Mouse (Mus musculus): ENCODE data around the gene Hamp2. TPM values are rescaled to one million over a fixed set of nuclear protein-coding genes. Genes with fewer than 3 reads are reported as not detected.

Hamp2 gene
- polyA plus RNA-seq, 2 experiments, result 0.55 TPM; not detected in 1

DNA sequence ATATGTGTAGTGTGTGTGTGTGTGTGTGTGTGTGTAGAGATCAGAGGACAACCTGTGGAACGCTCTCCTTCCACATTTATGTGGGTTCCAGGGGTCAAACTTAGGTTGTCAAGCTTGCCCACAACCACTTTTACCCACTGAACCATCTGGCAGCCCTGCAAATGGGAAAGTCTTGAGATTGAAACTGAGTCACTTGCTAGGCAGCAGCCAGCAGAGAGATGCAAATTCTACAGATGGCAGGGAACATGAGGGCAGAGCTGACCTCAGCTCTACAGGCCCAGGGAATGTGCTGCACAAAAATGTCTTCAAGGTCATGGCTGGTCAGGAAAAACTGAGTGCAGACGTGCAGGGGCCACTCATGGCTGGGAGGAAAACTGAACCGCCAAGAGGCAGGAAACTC is 43.1 kb downstream of the Hamp2 start:
- DNase-seq (ENCODE audit: low spot score) (no peak), ATAC-seq (ENCODE audit: low FRiP score, low read depth) (no peak)
- Histone ChIP-seq H3K9ac (ENCODE audit: low read depth, low read length, severe bottlenecking) (no peak overlapping the region), H3K4me2 (replicated peaks; ENCODE audit: low read depth, low read length, severe bottlenecking) (no peak overlapping the region), H3K36me3 (ENCODE audit: control insufficient read depth, insufficient read depth, low read length) (no peaks in the 10 kb centered on the region), H3K27me3 (ENCODE audit: control insufficient read depth, insufficient read depth, low read length) (no peaks in the 10 kb centered on the region), H3K4me1 (ENCODE audit: control insufficient read depth, insufficient read depth, low read length) (no peaks in the 10 kb centered on the region), H3K4me3 (replicated peaks; ENCODE audit: low read length) (no peak overlapping the region), H3K9me3 (ENCODE audit: control insufficient read depth, low read length) (no peaks in the 10 kb centered on the region), H3K27ac (replicated peaks; ENCODE audit: low read depth, low read length) (no peak overlapping the region)
- WGBS, result 82% methylated on average over 3 of the region's 3 CpGs
- no peak for TF ChIP-seq POLR2A (IDR thresholded peaks at IDR 0.05; ENCODE audit: borderline replicate concordance, extremely low read depth, insufficient read depth, insufficient read length)

GRCm38 (mm10) chr7:30880176-30880575 is 44.3 kb downstream of the Hamp2 start, which contains the start of gene Cd22:
Gene Cd22 (minus strand): TSS chr7:30880342.
- no peaks in the 10 kb centered on the region for H3K27me3 ChIP-seq (ENCODE audit: control insufficient read depth, insufficient read depth, low read length)
- no peak within 1 kb of the TSS for H3K9ac ChIP-seq (ENCODE audit: low read depth, low read length, severe bottlenecking)
- H3K4me3 ChIP-seq (replicated peaks; ENCODE audit: low read length), result no peak within 1 kb of the TSS
- H3K9me3 ChIP-seq (ENCODE audit: control insufficient read depth, low read length), result no peaks in the 10 kb centered on the region
- DNase-seq (ENCODE audit: low spot score) (no peak), ATAC-seq (ENCODE audit: low FRiP score, low read depth) (no peak)
- no peak within 1 kb of the TSS for H3K4me2 ChIP-seq (replicated peaks; ENCODE audit: low read depth, low read length, severe bottlenecking)
- H3K27ac ChIP-seq (replicated peaks; ENCODE audit: low read depth, low read length), result no peak within 1 kb of the TSS
- H3K4me1 ChIP-seq (ENCODE audit: control insufficient read depth, insufficient read depth, low read length), result no peaks in the 10 kb centered on the region
- H3K36me3 ChIP-seq (ENCODE audit: control insufficient read depth, insufficient read depth, low read length), result no peaks in the 10 kb centered on the region
- WGBS, result 62% methylated on average over 7 of the region's 7 CpGs
- TF ChIP-seq POLR2A (IDR thresholded peaks at IDR 0.05; ENCODE audit: borderline replicate concordance, extremely low read depth, insufficient read depth, insufficient read length), result no peak

DNA sequence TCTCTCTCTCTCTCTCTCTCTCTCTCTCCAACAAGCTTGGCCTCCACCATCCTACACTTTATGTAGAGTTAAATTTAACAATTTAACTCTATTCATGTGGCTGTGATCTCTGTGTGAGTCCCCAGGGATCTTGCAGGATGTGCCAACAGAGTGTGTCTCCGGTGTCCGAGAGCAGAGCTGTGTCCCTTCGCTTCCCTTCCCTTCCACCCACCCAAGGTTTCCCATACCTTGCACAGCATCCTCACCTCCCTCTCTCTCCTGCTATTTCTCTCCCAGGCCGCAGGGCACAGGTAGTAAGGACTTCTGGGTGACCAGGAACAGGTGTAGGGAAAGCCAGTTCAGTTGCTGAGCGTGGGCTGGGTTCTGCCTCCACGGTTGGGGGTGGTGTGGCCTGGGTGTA is 45.5 kb downstream of the Hamp2 start:
- Histone ChIP-seq H3K27ac (replicated peaks; ENCODE audit: low read depth, low read length) (no peak overlapping the region), H3K4me2 (replicated peaks; ENCODE audit: low read depth, low read length, severe bottlenecking) (no peak overlapping the region), H3K36me3 (ENCODE audit: control insufficient read depth, insufficient read depth, low read length) (no peaks in the 10 kb centered on the region), H3K4me1 (ENCODE audit: control insufficient read depth, insufficient read depth, low read length) (no peaks in the 10 kb centered on the region), H3K9ac (ENCODE audit: low read depth, low read length, severe bottlenecking) (no peak overlapping the region), H3K4me3 (replicated peaks; ENCODE audit: low read length) (no peak overlapping the region), H3K9me3 (ENCODE audit: control insufficient read depth, low read length) (no peaks in the 10 kb centered on the region), H3K27me3 (ENCODE audit: control insufficient read depth, insufficient read depth, low read length) (no peaks in the 10 kb centered on the region)
- WGBS, result 68% methylated on average over 6 of the region's 6 CpGs
- ATAC-seq (ENCODE audit: low FRiP score, low read depth), result no peak
- DNase-seq (ENCODE audit: low spot score), result no peak
- no peak for TF ChIP-seq POLR2A (IDR thresholded peaks at IDR 0.05; ENCODE audit: borderline replicate concordance, extremely low read depth, insufficient read depth, insufficient read length)

GRCm38 (mm10) chr7:30873083-30873482 is 51.4 kb downstream of the Hamp2 start:
- Histone ChIP-seq H3K9ac (ENCODE audit: low read depth, low read length, severe bottlenecking) (no peak overlapping the region), H3K4me2 (replicated peaks; ENCODE audit: low read depth, low read length, severe bottlenecking) (peak overlapping the region; percentile 29; the same call in 1 of the 2 replicates), H3K27me3 (ENCODE audit: control insufficient read depth, insufficient read depth, low read length) (no peaks in the 10 kb centered on the region), H3K4me3 (replicated peaks; ENCODE audit: low read length) (no peak overlapping the region), H3K9me3 (ENCODE audit: control insufficient read depth, low read length) (no peaks in the 10 kb centered on the region), H3K4me1 (ENCODE audit: control insufficient read depth, insufficient read depth, low read length) (no peaks in the 10 kb centered on the region), H3K27ac (replicated peaks; ENCODE audit: low read depth, low read length) (no peak overlapping the region), H3K36me3 (ENCODE audit: control insufficient read depth, insufficient read depth, low read length) (no peaks in the 10 kb centered on the region)
- DNase-seq (ENCODE audit: low spot score) (peak; percentile 30), ATAC-seq (ENCODE audit: low FRiP score, low read depth) (no peak)
- whole genome bisulfite sequencing, result 29% methylated on average over 15 of the region's 15 CpGs
- no peak for TF ChIP-seq POLR2A (IDR thresholded peaks at IDR 0.05; ENCODE audit: borderline replicate concordance, extremely low read depth, insufficient read depth, insufficient read length)

Other genes with a start within 250 kb of the Hamp2 start
- 0.44 TPM in 1 of 2 replicates, not detected in the other for gene 2200002J24Rik, start 225.8 kb downstream of the Hamp2 start, polyA plus RNA-seq (2012; rRNA removed)
- 0.51 TPM in 1 of 2 replicates, not detected in the other for gene 2200002J24Rik, start 225.8 kb downstream of the Hamp2 start, polyA plus RNA-seq (2014; fragmentation: Nextera tagmentation; extraction: Ambion mirVana)
- gene Atp4a, start 212.5 kb downstream of the Hamp2 start, polyA plus RNA-seq (2012; rRNA removed), result 0.89 and 1.0 TPM in 2 replicates
- 0.30 and 0.48 TPM in 2 replicates for gene Atp4a, start 212.5 kb downstream of the Hamp2 start, polyA plus RNA-seq (2014; fragmentation: Nextera tagmentation; extraction: Ambion mirVana)
- 178 and 233 TPM in 2 replicates for gene Tmem147, start 195.1 kb downstream of the Hamp2 start, polyA plus RNA-seq (2012; rRNA removed)
- gene Tmem147, start 195.1 kb downstream of the Hamp2 start, polyA plus RNA-seq (2014; fragmentation: Nextera tagmentation; extraction: Ambion mirVana), result 221 and 231 TPM in 2 replicates
- gene Gapdhs, start 181.0 kb downstream of the Hamp2 start, polyA plus RNA-seq (2012; rRNA removed), result not detected in 2 replicates
- gene Gapdhs, start 181.0 kb downstream of the Hamp2 start, polyA plus RNA-seq (2014; fragmentation: Nextera tagmentation; extraction: Ambion mirVana), result 0.75 TPM in 1 of 2 replicates, not detected in the other
- gene Sbsn, start 173.2 kb downstream of the Hamp2 start, polyA plus RNA-seq (2012; rRNA removed), result 15.1 and 28.4 TPM in 2 replicates
- gene Sbsn, start 173.2 kb downstream of the Hamp2 start, polyA plus RNA-seq (2014; fragmentation: Nextera tagmentation; extraction: Ambion mirVana), result 21.3 and 38.7 TPM in 2 replicates
- 124 and 151 TPM in 2 replicates for gene Dmkn, start 160.9 kb downstream of the Hamp2 start, polyA plus RNA-seq (2012; rRNA removed)
- gene Dmkn, start 160.9 kb downstream of the Hamp2 start, polyA plus RNA-seq (2014; fragmentation: Nextera tagmentation; extraction: Ambion mirVana), result 168 and 289 TPM in 2 replicates
- gene Krtdap, start 136.8 kb downstream of the Hamp2 start, polyA plus RNA-seq (2012; rRNA removed), result 290 and 318 TPM in 2 replicates
- gene Krtdap, start 136.8 kb downstream of the Hamp2 start, polyA plus RNA-seq (2014; fragmentation: Nextera tagmentation; extraction: Ambion mirVana), result 833 and 1,442 TPM in 2 replicates
- gene Ffar2, start 100.9 kb downstream of the Hamp2 start, polyA plus RNA-seq (2012; rRNA removed), result 0.12 and 0.18 TPM in 2 replicates
- gene Ffar2, start 100.9 kb downstream of the Hamp2 start, polyA plus RNA-seq (2014; fragmentation: Nextera tagmentation; extraction: Ambion mirVana), result 0.44 TPM in 1 of 2 replicates, not detected in the other
- gene Ffar3, start 68.5 kb downstream of the Hamp2 start, polyA plus RNA-seq (2012; rRNA removed), result not detected in 2 replicates
- gene Ffar3, start 68.5 kb downstream of the Hamp2 start, polyA plus RNA-seq (2014; fragmentation: Nextera tagmentation; extraction: Ambion mirVana), result not detected in 2 replicates
- 0.01 and 0.03 TPM in 2 replicates for gene Ffar1, start 63.1 kb downstream of the Hamp2 start, polyA plus RNA-seq (2012; rRNA removed)
- gene Ffar1, start 63.1 kb downstream of the Hamp2 start, polyA plus RNA-seq (2014; fragmentation: Nextera tagmentation; extraction: Ambion mirVana), result not detected in 2 replicates
- 0.09 and 0.11 TPM in 2 replicates for gene Cd22, start 44.3 kb downstream of the Hamp2 start, polyA plus RNA-seq (2012; rRNA removed)
- 0.10 TPM in 1 of 2 replicates, not detected in the other for gene Cd22, start 44.3 kb downstream of the Hamp2 start, polyA plus RNA-seq (2014; fragmentation: Nextera tagmentation; extraction: Ambion mirVana)
- 1.2 and 2.4 TPM in 2 replicates for gene Mag, start 9.8 kb downstream of the Hamp2 start, polyA plus RNA-seq (2012; rRNA removed)
- gene Mag, start 9.8 kb downstream of the Hamp2 start, polyA plus RNA-seq (2014; fragmentation: Nextera tagmentation; extraction: Ambion mirVana), result 0.35 and 1.2 TPM in 2 replicates
- gene Hamp, start 19.4 kb upstream of the Hamp2 start, polyA plus RNA-seq (2012; rRNA removed), result 0.23 TPM in 1 of 2 replicates, not detected in the other
- not detected in 2 replicates for gene Hamp, start 19.4 kb upstream of the Hamp2 start, polyA plus RNA-seq (2014; fragmentation: Nextera tagmentation; extraction: Ambion mirVana)
- 150 and 169 TPM in 2 replicates for gene Usf2, start 32.1 kb upstream of the Hamp2 start, polyA plus RNA-seq (2012; rRNA removed)
- gene Usf2, start 32.1 kb upstream of the Hamp2 start, polyA plus RNA-seq (2014; fragmentation: Nextera tagmentation; extraction: Ambion mirVana), result 24.0 and 24.5 TPM in 2 replicates
- gene Lsr, start 48.8 kb upstream of the Hamp2 start, polyA plus RNA-seq (2012; rRNA removed), result 24.3 and 32.3 TPM in 2 replicates
- 29.4 and 29.9 TPM in 2 replicates for gene Lsr, start 48.8 kb upstream of the Hamp2 start, polyA plus RNA-seq (2014; fragmentation: Nextera tagmentation; extraction: Ambion mirVana)
- gene Fam187b, start 49.1 kb upstream of the Hamp2 start, polyA plus RNA-seq (2012; rRNA removed), result 1.4 TPM in 2 replicates
- gene Fam187b, start 49.1 kb upstream of the Hamp2 start, polyA plus RNA-seq (2014; fragmentation: Nextera tagmentation; extraction: Ambion mirVana), result 1.1 and 1.4 TPM in 2 replicates
- 17.4 and 20.5 TPM in 2 replicates for gene Fxyd5, start 117.8 kb upstream of the Hamp2 start, polyA plus RNA-seq (2012; rRNA removed)
- 28.8 and 31.3 TPM in 2 replicates for gene Fxyd5, start 117.8 kb upstream of the Hamp2 start, polyA plus RNA-seq (2014; fragmentation: Nextera tagmentation; extraction: Ambion mirVana)
- gene Fxyd7, start 126.8 kb upstream of the Hamp2 start, polyA plus RNA-seq (2012; rRNA removed), result 14.9 and 19.3 TPM in 2 replicates
- 15.3 and 16.2 TPM in 2 replicates for gene Fxyd7, start 126.8 kb upstream of the Hamp2 start, polyA plus RNA-seq (2014; fragmentation: Nextera tagmentation; extraction: Ambion mirVana)
- gene Fxyd1, start 132.5 kb upstream of the Hamp2 start, polyA plus RNA-seq (2012; rRNA removed), result 92.6 and 103 TPM in 2 replicates
- gene Fxyd1, start 132.5 kb upstream of the Hamp2 start, polyA plus RNA-seq (2014; fragmentation: Nextera tagmentation; extraction: Ambion mirVana), result 95.6 and 101 TPM in 2 replicates
- 2.0 and 2.8 TPM in 2 replicates for gene Lgi4, start 134.7 kb upstream of the Hamp2 start, polyA plus RNA-seq (2012; rRNA removed)
- 0.39 and 1.1 TPM in 2 replicates for gene Lgi4, start 134.7 kb upstream of the Hamp2 start, polyA plus RNA-seq (2014; fragmentation: Nextera tagmentation; extraction: Ambion mirVana)
- 39.8 and 45.9 TPM in 2 replicates for gene Fxyd3, start 152.0 kb upstream of the Hamp2 start, polyA plus RNA-seq (2012; rRNA removed)
- 68.9 and 79.5 TPM in 2 replicates for gene Fxyd3, start 152.0 kb upstream of the Hamp2 start, polyA plus RNA-seq (2014; fragmentation: Nextera tagmentation; extraction: Ambion mirVana)
- 5.5 and 6.6 TPM in 2 replicates for gene Hpn, start 190.6 kb upstream of the Hamp2 start, polyA plus RNA-seq (2012; rRNA removed)
- gene Hpn, start 190.6 kb upstream of the Hamp2 start, polyA plus RNA-seq (2014; fragmentation: Nextera tagmentation; extraction: Ambion mirVana), result 2.5 and 3.1 TPM in 2 replicates
- gene Scn1b, start 202.3 kb upstream of the Hamp2 start, polyA plus RNA-seq (2012; rRNA removed), result 15.0 and 16.4 TPM in 2 replicates
- gene Scn1b, start 202.3 kb upstream of the Hamp2 start, polyA plus RNA-seq (2014; fragmentation: Nextera tagmentation; extraction: Ambion mirVana), result 6.1 and 6.5 TPM in 2 replicates
- gene Gramd1a, start 231.2 kb upstream of the Hamp2 start, polyA plus RNA-seq (2012; rRNA removed), result 157 and 216 TPM in 2 replicates
- gene Gramd1a, start 231.2 kb upstream of the Hamp2 start, polyA plus RNA-seq (2014; fragmentation: Nextera tagmentation; extraction: Ambion mirVana), result 59.8 and 83.0 TPM in 2 replicates

All from limb, embryonic 14.5 days (tissue).